Mouse (Mus musculus): ENCODE data around the gene Dtx1.
A peak's percentile ranks its signal among the peaks of the same experiment; 100 is the strongest.

Dtx1 gene

GRCm38 (mm10) chr5:120702969-120703368, 8.8 kb downstream of the Dtx1 start:
- DNase-seq: peak; percentile 82 to 86

GRCm38 (mm10) chr5:120702421-120702820, 9.3 kb downstream of the Dtx1 start:
- DNase-seq: peak; percentile 65 to 79

- DNase-seq: peak; percentile 41 to 61
Measured at GRCm38 (mm10) chr5:120700996-120701790, 10.5 kb downstream of the Dtx1 start.

GRCm38 (mm10) chr5:120698801-120699391, 12.8 kb downstream of the Dtx1 start:
- peak; percentile 72 to 79 for DNase-seq

GRCm38 (mm10) chr5:120698181-120698580, 13.5 kb downstream of the Dtx1 start:
- DNase-seq: no peak

GRCm38 (mm10) chr5:120696865-120697264, 14.9 kb downstream of the Dtx1 start:
- DNase-seq: peak in 1 of 2 experiments; percentile 9

- DNase-seq: peak in 1 of 2 experiments; percentile 17
Measured at GRCm38 (mm10) chr5:120696057-120696743, 15.5 kb downstream of the Dtx1 start.

- DNase-seq: peak; percentile 72 to 78
Measured at GRCm38 (mm10) chr5:120694695-120695074, 17.0 kb downstream of the Dtx1 start.

GRCm38 (mm10) chr5:120693931-120694694, 17.6 kb downstream of the Dtx1 start:
- DNase-seq: peak in 1 of 2 experiments; percentile 13

- DNase-seq: no peak
Measured at GRCm38 (mm10) chr5:120692034-120692433, 19.7 kb downstream of the Dtx1 start.

GRCm38 (mm10) chr5:120690417-120690816, 21.3 kb downstream of the Dtx1 start:
- DNase-seq: no peak

- no peak for DNase-seq
Measured at GRCm38 (mm10) chr5:120688434-120688833, 23.3 kb downstream of the Dtx1 start.

GRCm38 (mm10) chr5:120687897-120688296, 23.8 kb downstream of the Dtx1 start:
- DNase-seq: no peak

- DNase-seq: no peak
Measured at GRCm38 (mm10) chr5:120687484-120687851, 24.3 kb downstream of the Dtx1 start.

- DNase-seq: no peak
Measured at GRCm38 (mm10) chr5:120686749-120687483, 24.8 kb downstream of the Dtx1 start.

GRCm38 (mm10) chr5:120685678-120686077, 26.0 kb downstream of the Dtx1 start:
- DNase-seq: no peak

- DNase-seq: peak in 1 of 2 experiments; percentile 26
Measured at GRCm38 (mm10) chr5:120682982-120683771, 28.6 kb downstream of the Dtx1 start.

GRCm38 (mm10) chr5:120680918-120681317, 30.8 kb downstream of the Dtx1 start:
- DNase-seq: peak; percentile 63 to 71

- peak; percentile 92 to 94 for DNase-seq
Measured at GRCm38 (mm10) chr5:120679676-120680555, 31.8 kb downstream of the Dtx1 start.

- no peak for DNase-seq
Measured at GRCm38 (mm10) chr5:120677516-120677915, 34.2 kb downstream of the Dtx1 start.
